Mouse (Mus musculus) stomach, embryonic 16.5 days (tissue): ENCODE results near the gene Slc36a2. TPM values are rescaled to one million over a fixed set of nuclear protein-coding genes. Genes with fewer than 3 reads are reported as not detected.

Source experiments
- ATAC-seq: fragments of 200-750 bp; cut with Nextera tagmentation; 2 replicates; pipeline ENCODE4 v1.8.0; 2017; ENCODE audit warnings: moderate number of reproducible peaks, moderate TSS enrichment; ENCODE audit not compliant: insufficient read depth, low FRiP score
- H3K27ac ChIP-seq: fragments of 300-500 bp; sonication (generic); 2 replicates; pipeline ENCODE4 v1.5.1; 2014; ENCODE audit warnings: low read length
- H3K27me3 ChIP-seq: fragments of 300-500 bp; sonication (generic); 2 replicates; pipeline ENCODE4 v1.6.1; 2014; ENCODE audit warnings: low read length, control low read depth, mixed read lengths; ENCODE audit not compliant: control insufficient read depth, insufficient read depth
- H3K36me3 ChIP-seq: fragments of 300-500 bp; sonication (generic); 2 replicates; pipeline ENCODE4 v1.6.1; 2014; ENCODE audit warnings: low read length; ENCODE audit not compliant: control insufficient read depth, insufficient read depth
- H3K4me1 ChIP-seq: fragments of 300-500 bp; sonication (generic); 2 replicates; pipeline ENCODE4 v1.6.1; 2014; ENCODE audit warnings: low read length, control low read depth, mixed read lengths; ENCODE audit not compliant: control insufficient read depth, insufficient read depth
- H3K4me2 ChIP-seq: fragments of 300-500 bp; sonication (generic); 2 replicates; pipeline ENCODE4 v1.6.1; 2014; ENCODE audit warnings: low read depth, low read length, mixed read lengths
- H3K4me3 ChIP-seq: fragments of 300-500 bp; sonication (generic); replicated peaks from 2 replicates; pipeline ENCODE4 v1.5.1; 2014; ENCODE audit warnings: mild to moderate bottlenecking, low read length
- H3K9ac ChIP-seq: fragments of 300-500 bp; sonication (generic); 2 replicates; pipeline ENCODE4 v1.6.1; 2014; ENCODE audit warnings: low read length
- H3K9me3 ChIP-seq: fragments of 300-500 bp; sonication (generic); replicated peaks from 2 replicates; pipeline ENCODE4 v1.6.1; 2016; ENCODE audit warnings: low read length, control low read depth; ENCODE audit not compliant: control insufficient read depth
- WGBS: fragments of 180-500 bp; shearing (Covaris S2); extraction: QIAGEN DNeasy Blood & Tissue Kit; methylation state at CpG from one replicate; pipeline ENCODE4 v1.1.7; 2014; 5-methylcytosine and 5-hydroxymethylcytosine counted together
- polyA plus RNA-seq: library from polyadenylated mRNA; unstranded; fragments of >200 nt; fragmentation: Nextera tagmentation; extraction: Ambion mirVana; gene quantifications from 2 replicates; pipeline ENCODE4 v1.2.1, GENCODE M21; 2015

Gene Slc36a2
- 1.3 and 2.0 TPM in 2 replicates for polyA plus RNA-seq

GRCm38 (mm10) chr11:55184733-55185291 is at the start of gene Slc36a2:
Gene Slc36a2 (minus strand): TSS chr11:55185077.
- Histone ChIP-seq H3K27me3 (no peaks in the 10 kb centered on the region), H3K4me2 (no peak within 1 kb of the TSS), H3K36me3 (no peaks in the 10 kb centered on the region), H3K9me3 (no peaks in the 10 kb centered on the region), H3K4me1 (no peaks in the 10 kb centered on the region), H3K9ac (no peak within 1 kb of the TSS), H3K27ac (no peak within 1 kb of the TSS), H3K4me3 (no peak within 1 kb of the TSS)
- WGBS, result 35% methylated on average over 10 of the region's 10 CpGs
- ATAC-seq, result no peak

DNA sequence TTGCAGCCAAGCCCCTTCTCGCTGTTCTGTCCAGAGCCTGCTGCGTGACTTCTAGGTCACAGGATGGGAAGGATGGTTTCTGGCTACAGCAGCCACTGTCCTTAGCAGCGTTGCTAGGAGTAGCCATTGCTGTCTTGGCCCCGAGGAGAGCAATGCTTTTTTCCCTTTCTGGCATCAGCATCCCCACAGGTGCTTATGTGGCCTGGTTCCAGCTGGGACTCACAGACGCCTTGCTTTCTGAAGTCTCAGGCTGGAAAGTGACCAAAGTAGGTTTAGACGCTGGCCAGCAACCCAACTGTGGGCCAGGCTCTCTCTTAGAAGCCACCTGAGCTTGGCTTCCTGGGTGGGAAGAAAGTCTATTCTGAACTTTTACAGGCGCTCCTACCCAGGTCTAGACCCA is 49.4 kb upstream of the Slc36a2 start:
- no peak overlapping the region for H3K9ac ChIP-seq
- no peak overlapping the region for H3K4me3 ChIP-seq
- H3K27ac ChIP-seq, result no peak overlapping the region
- ATAC-seq, result no peak
- H3K4me1 ChIP-seq, result no peaks in the 10 kb centered on the region
- H3K36me3 ChIP-seq, result 0 out of 2 replicates have a peak, but pooled peaks cover 3% of the 10 kb centered on the region
- H3K9me3 ChIP-seq, result no peaks in the 10 kb centered on the region
- 77% methylated on average over 7 of the region's 7 CpGs for WGBS
- no peaks in the 10 kb centered on the region for H3K27me3 ChIP-seq
- no peak overlapping the region for H3K4me2 ChIP-seq

DNA sequence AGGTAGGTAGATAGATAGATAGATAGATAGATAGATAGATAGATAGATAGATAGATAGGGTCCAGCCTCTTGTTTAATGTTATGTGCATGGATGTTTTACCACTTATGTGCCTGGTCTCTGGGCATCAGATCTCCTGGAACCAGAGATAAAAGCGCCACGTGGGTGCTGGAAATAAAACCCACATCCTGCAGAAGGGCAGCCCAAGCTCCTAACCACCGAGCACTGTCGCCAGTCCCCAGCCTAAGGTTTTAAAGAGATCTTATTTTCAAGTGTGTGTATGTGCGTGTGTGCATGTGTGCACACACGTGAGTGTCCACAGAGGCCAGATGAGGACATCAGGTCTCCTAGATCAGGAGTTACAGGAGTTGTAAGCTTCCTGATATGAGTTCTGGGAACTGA is 46.2 kb upstream of the Slc36a2 start:
- WGBS, result 83% methylated on average over 6 of the region's 6 CpGs

GRCm38 (mm10) chr11:55221306-55221705 is 36.4 kb upstream of the Slc36a2 start:
- Histone ChIP-seq H3K4me2 (no peak overlapping the region), H3K27ac (no peak overlapping the region), H3K4me3 (no peak overlapping the region), H3K9ac (no peak overlapping the region), H3K36me3 (no peaks in the 10 kb centered on the region), H3K9me3 (no peaks in the 10 kb centered on the region), H3K4me1 (no peaks in the 10 kb centered on the region), H3K27me3 (no peaks in the 10 kb centered on the region)
- 93% methylated on average over 7 of the region's 7 CpGs for WGBS
- ATAC-seq, result no peak

More for the DNA sequence above, 46.2 kb upstream of the Slc36a2 start:
- ATAC-seq, result no peak
- no peaks in the 10 kb centered on the region for H3K27me3 ChIP-seq
- H3K9me3 ChIP-seq, result no peaks in the 10 kb centered on the region
- H3K4me1 ChIP-seq, result no peaks in the 10 kb centered on the region
- no peak overlapping the region for H3K4me2 ChIP-seq
- H3K9ac ChIP-seq, result no peak overlapping the region
- H3K27ac ChIP-seq, result no peak overlapping the region
- H3K36me3 ChIP-seq, result 0 out of 2 replicates have a peak, but pooled peaks cover 5% of the 10 kb centered on the region
- H3K4me3 ChIP-seq, result no peak overlapping the region

DNA sequence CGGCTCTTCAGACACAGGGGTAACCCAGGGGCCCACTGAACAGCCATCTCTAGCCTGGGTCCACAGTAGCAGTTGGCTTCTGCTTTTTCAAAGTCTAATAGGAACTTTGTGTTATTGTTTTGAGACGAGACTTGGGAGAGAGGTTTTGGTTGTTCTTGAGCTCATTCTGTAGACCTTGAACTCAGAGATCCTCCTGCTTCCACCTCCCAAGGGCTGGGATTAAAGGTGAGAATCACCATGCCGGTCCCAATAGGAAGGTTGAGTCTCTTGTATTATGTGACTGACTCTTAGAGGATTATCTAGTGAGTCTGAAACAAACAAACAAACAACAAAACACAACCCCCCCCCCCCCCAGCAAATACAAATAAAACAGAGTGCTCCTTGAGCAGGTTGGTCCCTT is 33.6 kb upstream of the Slc36a2 start:
- H3K4me3 ChIP-seq, result no peak overlapping the region
- H3K9me3 ChIP-seq, result no peaks in the 10 kb centered on the region
- ATAC-seq, result no peak
- H3K27me3 ChIP-seq, result no peaks in the 10 kb centered on the region
- H3K4me1 ChIP-seq, result no peaks in the 10 kb centered on the region
- WGBS, result 71% methylated on average over 3 of the region's 3 CpGs
- H3K4me2 ChIP-seq, result no peak overlapping the region
- no peak overlapping the region for H3K9ac ChIP-seq
- H3K27ac ChIP-seq, result no peak overlapping the region
- no peaks in the 10 kb centered on the region for H3K36me3 ChIP-seq

GRCm38 (mm10) chr11:55217880-55218279 is 33.0 kb upstream of the Slc36a2 start:
- no peak overlapping the region for H3K4me3 ChIP-seq
- no peaks in the 10 kb centered on the region for H3K9me3 ChIP-seq
- no peak overlapping the region for H3K4me2 ChIP-seq
- H3K36me3 ChIP-seq, result no peaks in the 10 kb centered on the region
- no peak overlapping the region for H3K27ac ChIP-seq
- 91% methylated on average over 7 of the region's 7 CpGs for WGBS
- no peaks in the 10 kb centered on the region for H3K27me3 ChIP-seq
- ATAC-seq, result no peak
- H3K4me1 ChIP-seq, result no peaks in the 10 kb centered on the region
- H3K9ac ChIP-seq, result no peak overlapping the region

DNA sequence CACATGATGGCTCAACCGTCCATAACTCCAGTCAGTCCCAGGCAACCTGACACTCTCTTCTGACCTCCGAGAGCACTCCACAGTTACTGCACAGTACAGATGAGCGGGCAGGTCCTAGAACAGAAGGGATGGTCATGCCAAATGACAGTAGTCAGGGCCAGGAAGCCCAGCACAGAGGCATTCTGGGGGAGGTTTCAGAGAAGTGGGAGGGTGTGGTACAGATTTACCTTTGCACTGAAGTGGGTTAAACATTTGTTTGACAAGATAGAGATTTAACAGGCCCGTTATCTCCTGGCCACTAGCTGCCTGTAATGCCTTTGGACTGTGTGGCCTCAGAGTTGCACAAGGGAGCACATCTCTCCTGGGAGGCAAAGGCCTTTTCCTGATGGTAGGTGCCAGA is 32.5 kb upstream of the Slc36a2 start:
- no peaks in the 10 kb centered on the region for H3K36me3 ChIP-seq
- H3K4me1 ChIP-seq, result no peaks in the 10 kb centered on the region
- H3K27me3 ChIP-seq, result no peaks in the 10 kb centered on the region
- 62% methylated on average over 4 of the region's 4 CpGs for WGBS
- no peak overlapping the region for H3K9ac ChIP-seq
- no peak for ATAC-seq
- H3K9me3 ChIP-seq, result no peaks in the 10 kb centered on the region
- no peak overlapping the region for H3K4me2 ChIP-seq
- no peak overlapping the region for H3K27ac ChIP-seq
- no peak overlapping the region for H3K4me3 ChIP-seq

DNA sequence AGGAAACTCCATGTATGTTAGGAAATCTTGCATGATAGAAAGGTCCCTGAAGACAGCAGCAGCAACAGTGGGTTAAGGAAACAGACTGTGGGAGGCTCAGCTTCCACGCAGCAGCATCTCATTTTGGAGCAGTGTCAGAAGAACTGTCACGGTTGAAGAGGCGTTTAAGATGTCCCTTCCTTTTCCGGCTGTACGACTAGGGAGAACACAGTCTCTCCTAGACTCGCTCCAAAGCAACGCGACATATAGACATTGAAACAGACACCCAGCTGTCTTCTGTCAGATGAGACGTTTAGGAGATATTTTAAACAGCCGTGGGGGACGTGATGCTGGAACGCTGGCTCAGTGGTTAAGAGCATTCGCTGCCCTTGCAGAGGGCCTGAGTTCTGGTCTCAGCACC is 32.0 kb upstream of the Slc36a2 start:
- ATAC-seq, result no peak
- no peaks in the 10 kb centered on the region for H3K27me3 ChIP-seq
- 59% methylated on average over 13 of the region's 13 CpGs for WGBS
- H3K9me3 ChIP-seq, result no peaks in the 10 kb centered on the region
- no peaks in the 10 kb centered on the region; the same call in 1 of the 2 replicates for H3K4me1 ChIP-seq
- H3K27ac ChIP-seq, result no peak overlapping the region
- H3K9ac ChIP-seq, result no peak overlapping the region
- no peaks in the 10 kb centered on the region for H3K36me3 ChIP-seq
- H3K4me3 ChIP-seq, result no peak overlapping the region
- no peak overlapping the region for H3K4me2 ChIP-seq

GRCm38 (mm10) chr11:55216061-55216460 is 31.2 kb upstream of the Slc36a2 start:
- Histone ChIP-seq H3K4me2 (no peak overlapping the region), H3K27me3 (no peaks in the 10 kb centered on the region), H3K4me1 (peaks cover 1% of the 10 kb centered on the region; the same call in 1 of the 2 replicates), H3K9ac (no peak overlapping the region), H3K36me3 (no peaks in the 10 kb centered on the region), H3K4me3 (no peak overlapping the region), H3K27ac (no peak overlapping the region), H3K9me3 (no peaks in the 10 kb centered on the region)
- ATAC-seq, result no peak
- 62% methylated on average over 3 of the region's 4 CpGs for WGBS
